Mouse (Mus musculus): ENCODE data around the gene Slc22a20.

Slc22a20 gene

DNA sequence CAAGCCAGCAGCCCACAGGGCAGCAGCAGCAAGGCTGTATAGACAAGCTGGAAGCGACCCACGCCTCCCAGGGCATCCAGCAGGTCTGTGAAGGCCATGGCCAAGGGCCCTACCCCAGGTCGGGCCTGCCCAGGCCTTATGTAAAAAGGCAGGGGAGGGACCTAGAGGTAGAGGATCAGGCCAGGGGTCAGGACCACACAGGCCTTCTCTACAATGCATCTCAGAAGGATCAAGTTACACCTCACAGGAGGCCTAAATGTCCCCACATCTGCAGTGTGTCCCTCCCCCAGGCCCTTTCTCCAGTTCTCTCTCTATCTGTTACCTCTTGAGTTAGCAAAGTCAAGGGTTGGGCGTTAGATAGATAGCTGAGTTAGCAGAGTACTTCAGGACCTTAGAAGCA is at the start of gene Slc22a20:
Gene Slc22a20 (minus strand): TSS at position 101 of the 400 bp plus-strand sequence.
- DNase-seq, result no peak

DNA sequence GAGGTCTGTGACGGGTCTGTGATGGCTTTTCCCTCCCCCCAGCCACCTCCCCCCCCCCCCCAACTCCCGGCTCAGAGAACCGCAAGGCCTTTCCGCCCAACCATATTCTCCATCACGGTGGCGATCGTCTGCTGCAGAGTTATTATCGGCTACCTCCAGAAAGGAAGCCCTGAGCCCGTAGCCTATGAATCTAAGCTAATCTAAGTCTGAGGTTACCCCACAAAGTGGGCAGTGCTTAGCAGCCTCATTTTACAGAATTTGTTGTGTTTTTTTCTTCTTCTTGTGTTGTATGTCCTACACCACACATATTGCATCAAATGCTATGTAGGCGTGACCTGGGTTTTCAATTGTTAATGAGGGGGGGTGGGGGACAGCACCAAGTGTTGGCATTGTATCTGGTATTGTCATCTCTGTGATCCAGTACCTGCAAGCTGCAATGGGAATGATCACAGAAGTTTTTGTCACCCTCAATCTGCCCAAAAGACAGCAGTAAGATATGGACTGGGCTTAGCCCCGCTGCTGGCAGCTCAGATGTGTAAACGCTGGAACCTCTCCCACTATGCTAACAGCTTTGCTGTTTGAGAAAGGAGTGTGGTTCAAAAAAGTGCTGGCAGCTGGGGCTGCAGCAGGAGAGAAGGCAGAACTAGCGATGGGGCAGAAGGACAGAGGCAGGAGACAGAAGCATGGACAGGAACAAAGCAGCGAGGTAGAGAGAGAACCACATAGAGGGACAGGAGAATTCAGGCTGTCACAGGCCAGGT is 44.8 kb upstream of the Slc22a20 start:
- DNase-seq, result no peak

DNA sequence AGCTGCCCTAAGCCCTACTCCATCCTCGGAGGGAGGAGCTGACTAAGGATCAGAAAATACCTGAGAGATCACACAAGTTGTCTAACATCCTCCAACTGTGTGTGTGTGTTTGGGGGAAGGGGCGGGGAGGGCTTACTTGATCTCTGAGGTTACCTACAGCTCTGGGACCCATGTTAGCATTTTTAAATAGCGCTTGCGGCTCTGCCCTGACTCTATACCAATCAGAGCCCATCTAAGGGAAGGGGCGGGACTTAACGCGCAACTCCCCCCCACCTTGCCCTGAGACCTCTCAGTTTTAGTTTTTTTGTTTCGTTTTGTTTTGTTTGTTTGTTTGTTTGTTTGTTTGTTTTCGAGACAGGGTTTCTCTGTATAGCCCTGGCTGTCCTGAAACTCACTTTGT is 43.5 kb upstream of the Slc22a20 start:
- no peak for DNase-seq

DNA sequence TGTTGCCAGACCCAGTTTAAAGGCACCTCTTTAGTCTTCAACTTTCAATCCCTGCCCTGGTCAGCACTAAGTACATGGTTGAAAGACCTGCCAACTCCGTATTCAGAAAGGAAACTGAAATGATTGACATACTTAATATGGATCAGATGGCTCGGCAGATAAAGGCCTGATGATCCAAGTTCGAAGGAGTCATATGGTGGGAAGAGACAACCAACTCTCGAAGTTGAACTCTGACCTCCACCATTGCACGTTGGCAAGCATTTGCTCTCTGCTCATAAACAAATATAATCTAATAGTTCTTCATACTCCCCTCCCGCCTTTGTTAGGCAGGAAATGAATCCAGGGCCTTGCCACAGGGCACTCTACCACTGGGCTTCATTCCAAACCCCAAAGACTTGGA is 43.0 kb upstream of the Slc22a20 start:
- peak; percentile 23 for DNase-seq

DNA sequence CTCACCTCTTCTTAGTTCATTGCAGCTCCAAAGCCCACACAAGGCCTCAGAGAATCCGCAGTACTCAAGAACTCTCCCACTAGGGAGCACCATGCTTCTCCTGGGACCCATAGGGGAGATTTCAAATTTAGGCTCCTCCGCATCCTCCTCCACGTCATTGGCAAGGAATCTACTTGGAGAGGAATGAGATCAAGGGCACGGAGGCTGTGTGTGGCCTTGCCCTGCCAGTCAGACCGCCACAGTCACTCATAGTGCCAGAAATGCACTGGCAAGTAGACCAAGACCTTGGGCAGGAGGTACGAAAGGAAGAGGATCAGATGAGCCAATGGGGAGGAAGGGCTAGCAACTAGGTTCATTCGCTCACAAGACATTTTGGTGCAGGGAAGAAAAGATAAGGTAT is 38.0 kb upstream of the Slc22a20 start:
- no peak for DNase-seq

DNA sequence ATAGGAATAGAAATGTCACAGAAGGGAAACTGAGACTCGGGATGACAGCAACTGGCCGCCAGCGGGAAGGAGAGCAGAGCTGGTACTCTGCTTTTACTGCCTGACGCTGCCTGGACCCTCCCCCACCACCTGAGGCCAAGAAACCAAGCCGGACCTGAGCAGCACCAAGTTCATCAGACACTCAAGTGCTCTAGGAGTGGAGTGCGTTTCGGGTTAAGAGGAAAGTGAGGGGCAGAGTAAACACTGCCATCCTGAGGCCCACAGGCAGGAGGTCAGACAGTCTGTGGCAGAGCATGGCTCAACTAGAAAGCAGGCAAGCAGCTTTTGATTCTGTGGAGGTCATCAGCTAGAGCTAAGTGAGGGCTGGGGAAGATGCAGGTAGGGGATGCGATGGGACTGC is 37.1 kb upstream of the Slc22a20 start:
- DNase-seq, result no peak

DNA sequence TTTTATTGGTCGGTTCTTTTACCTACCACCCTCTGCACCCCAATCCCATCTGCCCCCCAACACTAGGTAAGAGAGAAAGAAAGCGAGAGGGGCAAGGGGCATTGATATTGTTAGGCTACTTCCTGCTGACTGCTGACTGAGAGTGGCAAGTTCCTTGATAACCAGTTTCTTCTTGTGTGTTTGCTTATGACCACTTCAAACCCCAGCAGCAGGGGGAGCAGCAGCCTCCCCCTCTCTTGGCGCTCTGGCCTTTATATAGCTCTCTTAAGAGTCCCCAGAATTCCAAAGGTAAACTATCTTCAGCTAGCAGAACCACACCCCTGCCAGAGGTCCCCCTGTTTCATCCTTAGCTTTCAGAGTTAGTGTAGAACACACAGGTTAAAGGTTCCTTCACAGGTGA is 34.3 kb upstream of the Slc22a20 start:
- DNase-seq, result no peak

DNA sequence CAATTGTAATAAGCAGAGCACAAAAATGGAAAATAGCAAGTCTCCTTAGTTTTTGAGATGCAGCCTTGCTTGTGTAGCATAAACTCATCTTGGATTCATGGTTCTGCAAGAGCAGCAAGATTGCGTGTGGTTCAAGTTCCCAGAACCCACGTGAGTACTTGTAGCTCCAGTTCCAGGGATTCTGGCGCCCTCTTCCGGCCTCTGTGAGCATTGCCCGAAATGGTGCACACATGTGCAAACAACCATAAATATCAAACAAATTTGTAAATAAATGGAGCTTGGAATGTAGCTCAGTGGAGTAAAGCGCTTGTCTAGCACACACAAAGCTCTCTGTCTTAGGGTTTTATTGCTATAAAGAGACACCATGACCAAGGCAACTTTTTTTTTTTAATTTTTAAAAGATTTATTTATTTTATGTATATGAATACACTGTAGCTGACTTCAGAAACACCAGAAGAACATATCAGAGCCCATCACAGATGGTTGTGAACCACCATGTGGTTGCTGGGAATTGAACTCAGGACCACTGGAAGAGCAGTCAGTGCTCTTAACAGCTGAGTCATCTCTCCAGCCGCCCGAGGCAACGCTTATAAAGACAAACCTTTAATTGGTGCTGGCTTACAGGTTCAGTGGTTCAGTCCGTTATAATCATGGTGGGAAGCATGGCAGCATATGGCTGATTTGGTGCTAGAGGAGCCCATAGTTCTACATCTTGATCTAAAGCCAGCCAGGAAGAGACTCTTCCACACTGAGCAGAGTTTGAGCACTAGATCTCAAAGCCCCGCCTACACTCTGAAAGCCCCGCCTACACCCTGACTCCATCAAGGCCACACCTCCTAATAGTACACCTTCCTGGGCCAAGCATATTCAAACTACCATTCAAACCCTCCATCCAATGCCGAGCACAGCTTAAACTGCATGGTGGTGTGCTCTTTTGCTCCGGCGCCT is 32.5 kb upstream of the Slc22a20 start:
- DNase-seq, result peak; percentile 94

DNA sequence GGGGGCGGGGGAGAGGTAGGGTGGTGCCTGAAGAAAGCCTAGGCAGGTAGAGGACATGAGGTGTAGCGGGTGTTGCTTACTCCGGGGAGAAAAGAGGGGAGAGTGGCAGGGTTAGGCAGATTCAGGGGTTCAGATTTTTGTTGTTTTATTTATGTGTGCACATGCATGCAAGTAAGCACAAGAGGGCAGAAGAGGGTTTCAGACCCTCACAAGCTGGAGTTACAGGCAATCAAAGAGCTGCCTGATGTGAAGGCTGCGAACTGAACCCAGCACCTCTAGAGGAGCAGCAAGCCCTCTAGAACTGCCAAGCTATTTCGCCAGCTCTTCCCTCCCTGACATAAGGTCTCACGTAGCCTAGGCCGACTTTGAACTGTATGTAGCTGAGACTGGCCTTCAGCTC is 30.6 kb upstream of the Slc22a20 start:
- no peak for DNase-seq

DNA sequence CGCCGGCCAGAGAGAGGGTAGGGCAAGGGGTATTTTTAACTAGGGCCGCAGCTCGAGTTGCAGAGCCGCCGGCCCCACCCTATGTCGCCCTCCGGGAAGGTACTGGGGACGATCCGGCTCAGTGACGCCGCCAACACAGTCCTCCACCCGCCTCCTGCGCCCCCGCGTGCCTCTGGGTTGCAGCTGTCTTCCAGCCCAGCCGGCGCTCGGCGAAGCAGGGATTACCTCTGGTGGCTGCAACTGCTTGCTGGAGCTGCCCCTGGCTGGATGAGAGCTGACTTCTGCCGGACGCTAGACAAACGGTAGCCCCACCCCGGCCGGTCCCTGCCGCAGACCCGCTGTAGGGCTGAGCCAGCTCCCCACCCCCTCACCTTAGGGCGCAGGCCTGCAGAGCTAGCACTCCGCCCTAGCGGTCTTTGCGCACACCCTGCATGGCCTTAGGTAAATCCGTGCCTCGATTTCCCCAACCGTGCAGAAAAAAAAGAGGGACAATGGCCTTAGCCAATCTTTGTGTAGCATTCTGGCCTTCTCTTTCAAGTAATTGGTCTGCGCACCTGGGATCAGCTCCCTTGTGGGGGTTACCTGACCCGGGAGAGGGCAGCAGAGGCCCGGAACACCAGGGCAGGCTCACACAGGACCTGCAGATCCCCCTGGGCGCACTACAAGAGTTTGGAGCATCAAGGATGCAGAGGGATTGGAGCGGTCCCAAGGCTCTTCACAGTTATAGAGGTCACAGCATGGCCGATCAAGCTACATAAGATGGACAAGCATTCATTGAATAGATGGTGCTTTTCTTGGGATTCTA is 29.8 kb upstream of the Slc22a20 start, which contains the start of gene Capn1:
Gene Capn1 (minus strand): TSS at position 387 of the 805 bp plus-strand sequence.
- peak; percentile 77 for DNase-seq

DNA sequence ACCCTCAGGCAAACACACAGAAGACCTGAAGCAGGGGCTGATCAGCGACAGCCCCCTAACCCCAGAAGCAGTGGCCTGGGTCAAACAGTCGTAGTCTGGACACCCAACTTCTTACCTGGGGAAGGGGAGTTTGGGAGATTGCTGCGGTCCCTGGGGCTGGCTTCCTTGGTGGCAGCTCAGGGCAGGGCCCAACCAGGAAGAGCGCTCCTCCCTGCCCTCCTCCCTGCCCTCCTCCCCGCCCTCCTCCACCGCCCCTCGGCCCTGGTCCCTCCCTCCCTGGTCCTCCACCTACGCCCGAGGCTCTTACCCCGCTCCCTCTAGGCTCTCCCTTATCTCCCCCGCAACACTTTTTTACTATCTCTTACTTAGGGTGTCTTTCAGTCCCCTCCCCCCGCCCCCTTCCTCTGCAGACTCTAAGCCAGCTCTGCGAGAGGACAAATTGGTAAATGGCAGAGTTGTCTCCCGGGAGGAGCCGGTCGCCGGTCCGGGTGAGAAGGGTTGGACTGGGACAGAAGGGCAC is 29.1 kb upstream of the Slc22a20 start:
- DNase-seq, result peak; percentile 60

DNA sequence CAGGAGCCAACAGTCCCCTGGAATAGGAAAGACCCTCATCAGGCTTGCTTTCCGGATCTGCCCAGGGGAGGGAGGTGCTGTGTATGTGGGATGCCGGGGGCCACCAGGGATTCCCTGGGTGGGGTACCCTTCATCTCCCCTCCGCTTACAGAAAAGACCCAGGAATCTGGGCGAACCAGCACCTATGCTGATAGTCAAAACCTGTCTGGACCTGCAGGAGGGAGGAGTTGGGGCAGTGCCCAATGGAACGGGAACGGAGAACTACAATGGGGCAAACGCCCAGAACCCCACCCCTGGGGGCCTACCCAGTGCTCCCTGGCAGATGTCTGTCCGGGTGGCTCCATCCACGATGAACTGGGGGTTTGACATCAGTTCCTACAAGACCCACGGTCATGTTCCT is 27.7 kb upstream of the Slc22a20 start:
- DNase-seq, result no peak

DNA sequence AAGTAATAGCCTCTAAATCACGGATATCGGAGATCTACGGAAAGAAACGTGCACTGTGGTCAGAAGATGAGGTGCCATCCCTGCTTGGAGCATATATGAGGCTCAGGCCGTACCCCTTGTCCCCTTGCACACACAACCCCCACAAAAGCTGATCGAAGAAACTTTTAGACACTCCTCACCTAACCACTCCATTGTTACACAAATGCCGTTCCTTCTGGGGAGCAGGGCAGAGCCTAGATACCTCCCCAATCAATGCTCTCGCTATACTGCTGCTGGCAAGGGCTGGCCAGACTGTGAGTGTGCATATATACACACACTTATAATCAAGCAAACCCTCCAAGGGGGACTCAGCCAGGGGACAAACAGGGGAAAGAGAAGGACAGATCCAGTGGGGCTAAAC is 23.2 kb upstream of the Slc22a20 start:
- DNase-seq, result no peak

DNA sequence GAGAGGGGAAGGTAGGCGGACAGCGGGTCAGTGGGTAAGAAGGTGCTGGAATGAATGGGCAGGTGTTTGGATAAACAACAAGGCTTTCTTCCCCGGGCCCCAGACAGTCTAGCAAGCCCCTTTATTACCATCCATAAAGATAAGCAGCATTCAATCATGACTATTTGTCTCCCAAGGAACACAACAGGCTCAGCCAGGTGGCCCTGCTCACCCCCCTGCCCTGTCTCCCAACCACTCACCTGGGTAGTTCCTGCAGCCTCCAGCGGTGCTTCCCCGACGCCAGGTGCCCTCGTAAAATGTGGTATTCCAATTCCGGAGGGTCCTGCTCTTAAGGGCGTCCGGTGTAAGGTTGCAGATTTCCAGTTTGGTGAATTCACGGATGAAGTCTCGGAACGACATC is 21.1 kb upstream of the Slc22a20 start:
- no peak for DNase-seq

DNA sequence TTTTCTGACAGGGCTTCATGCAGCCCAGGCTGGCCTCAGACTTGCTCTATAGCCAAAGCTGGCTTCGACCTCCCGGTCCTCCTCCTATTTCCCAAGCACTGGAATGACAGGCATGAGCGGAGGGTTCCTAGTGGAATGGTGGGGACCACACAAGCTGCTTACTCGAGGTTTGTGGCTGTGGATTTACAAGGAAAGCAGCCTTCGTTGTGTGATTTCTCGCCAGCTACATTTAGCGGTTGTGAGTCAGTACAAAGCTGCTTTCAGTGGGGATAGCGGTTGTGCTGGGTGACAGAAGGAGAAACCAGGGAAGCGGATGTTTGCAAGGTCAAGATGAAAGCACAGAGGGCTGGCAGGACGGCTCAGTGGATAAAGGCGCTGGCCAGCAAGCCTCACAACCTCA is 19.6 kb upstream of the Slc22a20 start:
- DNase-seq, result no peak

DNA sequence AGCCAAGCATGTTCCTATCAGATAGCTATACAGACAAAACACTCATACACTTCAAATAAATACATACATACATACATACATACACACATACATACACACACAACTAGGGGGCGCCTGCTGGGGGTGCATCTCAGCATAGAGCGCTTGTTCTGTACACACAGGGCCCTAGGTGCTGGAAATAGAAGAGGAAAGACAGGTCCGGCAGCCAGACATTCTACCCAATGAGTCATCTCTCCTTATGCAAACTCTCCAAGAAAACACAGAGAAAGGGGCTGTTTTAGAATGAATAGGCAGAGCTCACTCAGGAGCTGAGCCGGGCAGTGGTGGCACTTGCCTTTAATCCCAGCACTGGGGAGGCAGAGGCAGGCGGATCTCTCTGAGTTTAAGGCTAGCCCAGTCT is 14.0 kb upstream of the Slc22a20 start:
- no peak for DNase-seq

DNA sequence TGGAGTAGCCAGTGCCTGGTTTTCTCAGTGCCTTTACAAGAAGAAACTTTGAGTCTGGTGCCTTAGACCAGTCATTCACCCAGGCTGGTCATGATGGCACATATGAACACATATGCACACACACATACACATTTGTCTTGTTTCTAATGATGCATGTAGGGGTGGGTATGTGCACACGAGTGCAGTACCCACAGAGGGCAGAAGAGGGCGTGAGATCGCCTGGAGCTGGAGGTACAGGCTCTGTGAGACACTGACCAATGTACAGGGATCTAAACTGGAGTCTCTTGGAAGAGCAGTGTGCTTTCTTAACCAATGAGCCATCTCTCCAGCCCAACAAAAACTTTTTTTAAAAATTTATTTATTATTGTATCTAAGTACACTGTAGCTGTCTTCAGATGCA is 12.2 kb upstream of the Slc22a20 start:
- no peak for DNase-seq

DNA sequence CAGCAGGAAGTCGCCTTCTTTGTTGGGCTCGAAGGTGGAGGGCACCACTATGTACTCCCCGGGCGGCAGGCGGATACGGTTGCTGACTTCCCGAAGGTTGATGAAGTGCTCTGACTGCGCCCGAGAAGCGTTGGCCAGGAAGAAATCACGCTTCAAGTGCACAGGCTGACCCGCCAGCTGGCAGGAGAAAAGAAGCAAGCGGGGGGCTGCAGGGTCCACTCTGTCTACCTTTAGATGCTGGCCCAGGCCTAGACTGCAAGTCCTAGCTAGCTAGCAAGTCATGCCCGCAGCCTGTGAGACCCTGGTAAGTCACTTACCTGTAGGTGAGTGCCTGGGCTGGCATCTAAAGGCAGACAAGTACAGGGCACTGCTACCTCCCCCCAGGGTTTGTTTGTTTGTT is 8.8 kb upstream of the Slc22a20 start:
- no peak for DNase-seq

DNA sequence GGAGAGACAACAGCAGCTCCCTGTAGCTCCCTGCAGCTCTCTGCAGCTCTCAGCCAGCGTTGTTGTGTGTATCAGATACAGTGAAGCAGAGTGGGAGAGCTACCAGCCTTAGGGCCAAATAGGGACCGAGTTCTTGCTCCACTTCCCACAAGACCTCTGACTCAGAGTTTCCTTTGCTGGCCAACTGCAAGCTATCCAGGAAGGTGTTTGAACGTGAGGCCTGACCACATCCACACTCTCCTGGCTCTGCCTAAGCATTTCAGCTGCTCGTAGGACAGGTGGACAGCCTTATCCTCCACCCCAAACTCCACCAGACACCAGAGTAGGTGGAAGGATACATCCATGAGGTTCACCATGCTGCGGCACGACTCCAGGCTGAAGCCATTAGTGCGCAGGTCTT is 6.1 kb upstream of the Slc22a20 start:
- no peak for DNase-seq

DNA sequence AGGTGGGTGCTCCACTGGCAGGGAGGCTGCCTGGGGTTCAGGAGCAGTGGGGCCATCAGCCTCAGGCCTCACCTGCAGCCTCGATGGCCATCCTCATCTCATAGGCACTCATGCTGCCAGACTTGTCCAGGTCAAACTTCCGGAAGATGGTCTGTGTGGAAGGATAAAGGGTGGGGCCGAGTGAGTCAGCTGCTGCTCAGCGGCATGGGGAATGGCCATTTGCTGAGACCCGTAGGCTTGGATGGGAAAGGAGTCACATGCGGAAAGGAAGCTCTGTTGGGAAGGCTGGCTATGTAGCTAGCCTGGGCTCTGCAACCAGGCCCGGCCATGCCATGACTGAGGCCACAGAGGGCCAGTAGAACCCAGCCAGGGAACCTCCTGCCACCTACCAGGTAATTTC is 5.5 kb upstream of the Slc22a20 start:
- DNase-seq, result no peak

DNA sequence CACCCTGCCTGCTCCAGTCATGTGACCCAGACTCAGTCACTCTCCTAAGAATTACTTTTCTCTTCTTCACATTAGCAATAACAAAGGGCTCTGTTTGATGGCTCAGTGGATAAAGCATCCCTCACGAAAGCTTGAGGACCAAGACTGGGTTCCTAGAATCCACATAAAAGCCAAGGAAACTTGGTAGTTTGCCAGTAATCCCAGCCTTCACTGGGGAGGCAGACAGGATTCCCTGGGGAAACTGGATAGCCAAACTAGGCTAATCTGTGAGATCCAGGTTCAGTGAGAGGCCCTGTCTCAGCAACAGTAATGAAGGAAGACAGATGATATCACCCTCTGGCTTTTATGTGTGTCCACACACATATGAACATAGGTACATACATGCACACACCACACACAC is 5.0 kb upstream of the Slc22a20 start:
- no peak for DNase-seq

DNA sequence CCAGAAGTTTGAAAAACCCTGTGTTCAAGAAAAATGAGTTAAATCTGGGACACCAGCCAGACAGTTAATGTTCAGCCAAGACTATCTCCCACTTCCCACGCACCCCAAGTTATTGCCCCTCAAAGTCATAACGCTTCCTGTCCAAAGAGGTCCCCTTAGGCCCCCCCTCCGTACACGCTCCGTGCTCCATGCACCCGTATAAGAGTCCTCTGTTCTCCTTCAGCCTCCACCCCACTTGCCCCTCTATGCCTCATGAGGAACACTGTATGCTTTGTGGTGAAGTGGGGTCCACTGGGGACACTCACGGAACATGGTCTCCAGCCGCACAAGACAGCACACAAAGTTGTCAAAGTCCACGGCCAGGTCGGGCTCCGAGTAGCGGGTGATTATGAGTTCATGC is 4.1 kb upstream of the Slc22a20 start:
- DNase-seq, result no peak

DNA sequence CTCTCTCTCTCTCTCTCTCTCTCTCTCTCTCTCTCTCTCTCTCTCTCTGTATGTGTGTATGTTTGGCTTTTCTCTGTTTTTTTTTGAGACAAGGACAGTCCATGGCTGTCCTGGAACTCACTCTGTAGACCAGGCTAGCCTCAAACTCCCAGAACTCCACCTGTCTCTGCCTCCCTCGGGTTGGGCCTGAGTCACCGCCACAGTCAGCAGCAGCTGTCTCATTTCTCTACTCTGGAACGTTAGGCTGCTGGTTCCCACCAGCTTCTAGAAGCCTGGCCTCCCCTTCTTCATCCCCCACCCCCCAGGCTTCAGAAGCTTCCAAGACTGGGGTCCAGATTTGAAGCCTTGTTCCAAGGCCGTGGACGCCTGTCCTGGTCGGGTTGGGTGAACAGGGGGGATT is 3.6 kb upstream of the Slc22a20 start:
- DNase-seq, result no peak
